Mouse (Mus musculus): ENCODE data around the gene Amotl1.
"Not testable (repeated sequence)": the region's sequence is repeated elsewhere in the genome, so short reads cannot be mapped to it uniquely, and the experiment has no call there.

The Amotl1 gene

GRCm38 (mm10) chr9:14604363-14604762, 40.5 kb downstream of the Amotl1 start:
- no peak for DNase-seq (ENCODE audit: low spot score in 2 of 2)

GRCm38 (mm10) chr9:14603475-14603874, 41.4 kb downstream of the Amotl1 start:
- no peak for DNase-seq (ENCODE audit: low spot score in 2 of 2)

GRCm38 (mm10) chr9:14599799-14600198, 45.1 kb downstream of the Amotl1 start:
- no peak for DNase-seq (ENCODE audit: low spot score in 2 of 2)

DNA sequence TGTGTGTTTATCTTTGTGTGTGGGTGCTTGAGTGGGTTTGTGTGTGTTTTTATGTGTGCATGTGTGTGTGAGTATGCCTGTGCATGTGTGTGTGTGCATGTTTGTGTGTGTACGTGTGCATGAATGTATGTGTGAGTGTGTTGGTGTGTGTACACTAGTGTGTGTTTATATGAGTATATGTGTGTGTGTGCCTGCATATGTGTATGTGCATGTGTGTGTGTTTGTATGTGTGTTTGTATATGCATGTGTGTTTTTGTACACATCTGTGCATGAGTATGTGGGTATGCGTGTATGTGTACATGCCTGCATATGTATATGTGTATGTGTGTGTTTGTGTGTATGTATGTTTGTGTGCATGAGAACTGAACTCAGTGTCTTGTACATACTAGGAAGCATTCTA, 46.7 kb downstream of the Amotl1 start:
- no peak for DNase-seq (ENCODE audit: low spot score in 2 of 2)

- DNase-seq (ENCODE audit: low spot score in 2 of 2): no peak
These were observed 47.4 kb downstream of the Amotl1 start for GRCm38 (mm10) chr9:14597429-14597828.

- no peak for DNase-seq (ENCODE audit: low spot score in 2 of 2)
These were observed 48.0 kb downstream of the Amotl1 start for GRCm38 (mm10) chr9:14596858-14597257.

DNA sequence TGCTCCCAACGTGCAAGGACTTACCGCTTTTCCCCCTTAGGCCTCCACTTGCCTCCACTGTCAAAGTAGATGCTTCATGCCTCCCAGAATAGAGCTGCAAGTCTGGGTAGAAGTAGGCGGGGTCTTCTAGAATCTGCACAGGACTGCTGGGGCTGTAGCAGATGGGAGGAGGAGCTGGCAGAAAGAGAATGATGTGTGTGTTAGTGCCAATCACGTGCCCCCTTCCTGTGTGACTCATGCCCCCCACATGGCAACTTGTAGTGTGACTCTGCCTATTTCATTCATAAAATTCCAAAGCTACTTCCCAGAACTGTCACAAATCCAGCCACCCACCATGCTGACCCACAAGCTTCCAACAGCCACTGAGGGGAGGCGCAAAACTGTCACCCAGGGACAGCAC, 48.4 kb downstream of the Amotl1 start:
- no peak for DNase-seq (ENCODE audit: low spot score in 2 of 2)

- no peak for DNase-seq (ENCODE audit: low spot score in 2 of 2)
These were observed 49.0 kb downstream of the Amotl1 start for GRCm38 (mm10) chr9:14595893-14596292.

GRCm38 (mm10) chr9:14593880-14594279, 51.0 kb downstream of the Amotl1 start:
- DNase-seq (ENCODE audit: low spot score in 2 of 2): no peak

DNA sequence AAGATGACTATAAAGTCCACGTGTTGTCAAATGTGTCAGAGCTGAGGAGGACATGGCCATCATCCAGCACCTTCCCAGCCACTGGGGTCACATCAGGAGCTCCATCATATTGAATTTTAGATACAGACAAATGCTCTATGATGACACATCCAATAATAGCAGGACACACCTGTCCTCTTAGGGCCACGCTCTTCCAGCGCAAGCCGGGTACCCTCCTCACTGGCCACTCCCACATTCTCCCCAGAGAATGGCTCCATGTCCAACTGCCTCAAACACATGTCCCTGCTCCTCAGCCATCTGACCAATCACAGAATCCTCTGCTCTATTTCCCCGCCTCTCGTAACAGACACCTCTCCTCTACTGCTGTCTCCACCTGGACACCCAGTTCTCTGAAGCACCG, 54.2 kb downstream of the Amotl1 start:
- no peak for DNase-seq (ENCODE audit: low spot score in 2 of 2)

DNA sequence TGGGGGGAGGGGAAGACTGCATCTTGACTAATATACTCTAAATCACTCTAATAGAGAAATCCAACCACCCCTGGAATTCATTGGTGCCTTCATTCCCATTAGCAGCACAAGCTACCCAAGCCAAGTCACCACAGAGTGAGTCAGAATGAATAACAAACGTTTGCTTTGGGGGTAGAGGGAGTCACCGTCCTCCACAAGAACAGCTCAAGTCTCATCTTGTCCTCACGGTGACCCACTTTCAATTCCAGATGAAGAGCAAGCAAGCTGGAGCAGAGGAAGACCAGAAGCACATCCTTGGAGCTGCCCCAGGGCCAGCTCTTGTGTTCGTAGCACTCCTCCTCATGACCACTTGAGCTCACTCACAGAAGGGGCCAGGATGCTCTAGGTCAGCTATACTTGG, 56.2 kb downstream of the Amotl1 start:
- no peak for DNase-seq (ENCODE audit: low spot score in 2 of 2)

DNA sequence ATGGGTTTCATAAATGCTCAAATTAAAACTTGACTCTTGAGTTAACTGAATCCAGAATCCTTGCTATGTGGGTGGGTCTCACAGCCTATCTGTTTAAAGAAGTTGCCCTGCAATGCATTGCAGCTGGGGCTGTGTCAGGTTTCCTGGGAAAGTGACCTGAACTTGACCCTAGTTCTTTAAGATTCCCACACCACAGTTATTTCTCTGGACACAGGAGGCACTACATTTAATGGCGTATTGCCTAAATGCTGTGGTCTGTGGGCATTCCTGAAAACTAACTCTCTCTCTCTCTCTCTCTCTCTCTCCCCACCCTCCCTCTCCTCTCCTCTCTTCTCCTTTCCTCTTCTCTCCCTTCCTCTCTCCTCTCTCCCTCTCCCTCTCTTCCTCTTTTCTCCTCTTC, 59.2 kb downstream of the Amotl1 start:
- no peak for DNase-seq (ENCODE audit: low spot score in 2 of 2)

DNA sequence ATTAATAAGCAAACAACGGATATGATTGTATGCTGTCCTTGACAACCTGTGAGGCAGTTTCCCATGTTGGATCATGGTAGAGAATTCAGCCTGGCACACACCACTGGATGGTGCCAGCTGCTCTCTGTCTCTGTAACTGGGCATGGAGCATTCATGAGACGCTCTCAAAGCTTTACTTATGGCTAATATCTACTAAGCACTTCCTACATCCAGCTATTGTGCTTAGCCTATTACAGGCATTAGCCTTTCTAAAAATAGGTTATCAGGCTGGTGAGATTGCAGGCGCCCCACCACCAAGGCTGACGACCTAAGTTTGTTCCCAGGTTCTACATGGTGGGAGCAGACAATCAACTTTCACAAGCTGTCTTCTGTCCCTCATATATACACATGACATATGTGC, 65.9 kb downstream of the Amotl1 start:
- no peak for DNase-seq (ENCODE audit: low spot score in 2 of 2)

DNA sequence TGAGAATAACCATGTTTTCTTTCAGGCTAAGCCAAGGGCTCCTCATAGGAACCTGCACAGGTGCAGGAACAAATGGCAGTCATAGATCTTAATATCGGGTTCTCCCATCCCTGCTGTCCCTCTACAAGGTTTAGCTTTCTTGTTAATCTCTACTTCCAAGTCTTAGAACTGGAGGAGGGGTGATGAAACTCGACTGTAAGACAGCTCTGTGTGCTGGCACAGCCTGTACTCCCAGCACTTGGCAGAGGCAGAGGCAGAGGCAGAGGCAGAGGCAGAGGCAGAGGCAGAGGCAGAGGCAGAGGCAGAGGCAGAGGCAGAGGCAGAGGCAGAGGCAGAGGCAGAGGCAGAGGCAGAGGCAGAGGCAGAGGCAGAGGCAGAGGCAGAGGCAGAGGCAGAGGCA, 68.5 kb downstream of the Amotl1 start:
- not testable (repeated sequence) for DNase-seq (ENCODE audit: low spot score in 2 of 2)

DNA sequence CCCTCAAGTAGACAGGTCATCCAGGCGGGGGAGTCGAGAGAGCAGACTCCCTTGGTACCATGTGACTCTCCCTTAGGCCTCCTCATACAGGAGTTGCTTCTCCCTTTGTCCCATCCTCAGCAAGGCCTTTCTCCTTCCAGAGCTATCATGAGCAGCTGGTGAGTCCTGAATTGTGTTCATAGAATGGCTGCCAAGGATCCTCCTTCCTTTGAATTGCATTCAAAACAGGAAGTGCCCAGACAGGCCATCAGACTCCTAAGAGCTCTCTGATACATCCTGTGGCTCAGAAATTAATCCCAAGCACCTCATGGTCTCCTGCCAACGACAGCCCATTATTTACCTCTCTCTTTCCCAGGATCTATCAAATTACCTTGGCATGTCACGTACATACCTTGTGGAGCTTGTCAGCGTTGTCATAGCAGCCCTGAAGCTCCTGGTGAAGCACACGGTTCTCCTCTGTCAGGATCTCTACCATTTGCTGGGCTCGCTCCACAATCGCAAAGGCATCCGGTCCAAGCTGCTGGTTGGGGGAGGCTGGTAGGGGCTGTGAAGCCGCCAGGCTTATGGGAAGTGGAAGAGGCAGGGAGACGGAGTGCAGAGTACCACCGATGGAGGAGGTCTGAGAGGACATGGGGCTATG, 70.0 kb downstream of the Amotl1 start:
- no peak for DNase-seq (ENCODE audit: low spot score in 2 of 2)

DNA sequence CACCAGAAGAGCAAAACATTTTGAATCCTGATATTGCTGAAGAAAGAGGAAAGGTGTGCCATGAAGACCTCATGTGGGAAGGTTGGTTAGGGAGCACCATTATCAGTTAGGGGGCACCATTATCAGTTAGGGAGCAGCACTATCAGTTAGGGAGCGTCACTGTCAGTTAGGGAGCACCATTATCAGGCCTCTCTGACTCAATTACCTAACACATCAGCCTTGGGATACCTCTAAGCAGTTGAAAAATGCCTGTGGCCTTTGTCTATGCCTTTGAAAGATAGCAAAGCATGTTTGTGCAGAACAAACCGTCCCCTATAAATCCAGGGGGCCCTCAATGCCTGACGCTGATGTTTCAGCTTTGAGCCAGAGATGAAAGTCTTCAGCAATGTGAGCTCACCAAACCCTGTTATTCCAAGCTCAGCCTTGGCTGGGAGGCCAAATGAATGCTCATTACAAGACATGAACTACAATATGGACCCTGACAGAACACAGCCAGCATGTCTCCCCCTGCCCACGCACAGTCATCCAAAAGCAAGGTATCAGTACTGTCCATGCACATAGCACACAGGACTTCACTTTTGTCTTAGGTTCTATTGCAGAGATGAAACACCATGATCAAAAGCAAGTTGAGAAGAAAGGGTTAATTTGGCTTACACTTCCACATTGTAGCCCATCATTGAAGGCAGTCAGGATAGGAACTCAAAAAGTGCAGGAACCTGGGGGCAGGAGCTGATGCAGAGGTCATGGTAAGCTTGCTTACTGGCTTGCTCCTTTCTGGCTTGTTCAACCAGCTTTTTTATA, 75.5 kb downstream of the Amotl1 start:
- DNase-seq (ENCODE audit: low spot score in 2 of 2): no peak

GRCm38 (mm10) chr9:14568487-14568886, 76.4 kb downstream of the Amotl1 start:
- no peak for DNase-seq (ENCODE audit: low spot score in 2 of 2)

GRCm38 (mm10) chr9:14564486-14564885, 80.4 kb downstream of the Amotl1 start:
- DNase-seq (ENCODE audit: low spot score in 2 of 2): no peak

DNA sequence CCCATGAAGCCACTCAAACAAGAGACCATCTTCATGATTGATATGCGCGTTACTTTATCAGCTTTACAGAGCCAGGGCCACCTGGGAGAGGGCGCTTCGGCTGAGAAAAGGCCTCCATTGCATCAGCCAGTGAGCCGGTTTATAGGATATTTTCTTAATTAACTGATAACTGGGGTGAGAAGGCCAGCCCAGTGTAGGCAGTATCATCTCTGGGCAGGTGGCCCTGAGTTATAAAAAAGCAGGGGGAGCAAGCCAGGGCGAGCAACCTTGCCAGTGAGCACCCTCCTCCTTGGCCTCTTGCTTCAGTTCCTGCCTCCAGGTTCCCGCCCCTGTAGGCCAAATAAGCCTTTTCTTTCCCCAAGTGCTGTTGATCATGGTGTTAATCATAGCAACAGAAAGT, 81.5 kb downstream of the Amotl1 start:
- no peak for DNase-seq (ENCODE audit: low spot score in 2 of 2)

DNA sequence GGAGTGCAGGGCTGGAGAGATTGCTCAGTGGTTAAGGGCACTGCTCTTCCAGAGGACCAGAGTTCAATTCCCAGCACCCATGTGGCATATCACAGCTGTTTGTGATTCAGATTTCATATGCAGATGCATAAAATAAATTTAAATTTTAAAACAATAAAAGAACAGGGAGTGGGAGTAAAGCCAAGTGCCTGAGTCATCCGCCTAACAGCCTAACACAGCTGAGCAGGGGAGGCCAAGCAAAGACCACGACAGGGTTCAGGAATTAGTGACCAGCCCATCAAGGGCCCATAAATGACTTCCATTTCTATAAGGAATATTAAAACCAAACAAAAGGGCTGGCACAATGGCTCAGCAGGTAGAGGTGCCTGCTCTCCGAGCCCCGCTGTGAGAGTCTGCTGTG, 84.3 kb downstream of the Amotl1 start:
- no peak for DNase-seq (ENCODE audit: low spot score in 2 of 2)

- DNase-seq (ENCODE audit: low spot score in 2 of 2): no peak
These were observed 84.9 kb downstream of the Amotl1 start for GRCm38 (mm10) chr9:14559996-14560395.

DNA sequence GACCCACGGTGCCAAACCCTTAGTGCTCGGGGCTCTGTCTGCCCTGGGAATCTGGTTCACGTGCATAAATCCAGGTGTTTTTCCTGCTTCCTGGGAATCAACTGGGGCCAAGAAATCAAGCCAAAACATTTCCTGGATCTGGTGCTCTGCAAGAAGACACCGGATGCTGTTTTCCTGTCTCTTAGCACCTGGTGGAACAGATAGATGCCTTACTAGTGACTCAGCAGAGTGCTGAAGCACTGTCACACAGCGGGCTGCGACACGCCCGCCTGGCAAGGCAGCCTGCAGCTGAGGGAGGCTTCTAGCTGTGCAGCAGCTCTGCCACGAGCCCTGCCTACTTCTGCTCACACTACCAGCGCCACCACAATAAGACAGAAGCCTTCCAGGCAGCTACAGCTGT, 85.4 kb downstream of the Amotl1 start:
- peak; percentile 70 to 74 for DNase-seq (ENCODE audit: low spot score in 2 of 2)

GRCm38 (mm10) chr9:14558332-14558731, 86.5 kb downstream of the Amotl1 start:
- no peak for DNase-seq (ENCODE audit: low spot score in 2 of 2)

DNA sequence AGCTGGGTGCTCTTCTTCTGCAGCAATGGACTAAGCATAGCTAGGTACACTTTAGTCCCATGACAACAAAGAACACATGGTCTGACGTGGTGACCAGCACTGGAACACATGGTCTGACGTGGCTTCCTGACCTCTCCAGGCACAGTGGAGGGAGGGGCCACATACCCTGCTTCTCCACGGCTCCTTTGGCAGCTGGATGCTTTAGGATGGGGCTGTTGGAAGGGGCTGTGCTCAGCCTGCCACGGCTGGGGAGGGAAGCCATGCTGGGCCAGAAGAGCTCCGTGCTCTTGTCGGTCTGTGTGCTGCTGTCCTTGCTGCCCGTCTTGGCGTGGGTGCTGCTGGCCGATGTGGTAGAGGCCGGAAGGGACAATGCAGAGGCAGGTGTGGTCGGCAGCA, 96.5 kb downstream of the Amotl1 start:
- DNase-seq (ENCODE audit: low spot score in 2 of 2): no peak

Measured in thymus, postnatal 10 days (tissue).